Mouse (Mus musculus) cerebellum, adult 2 months (tissue): ENCODE measurements around the gene D630045J12Rik. TPM values are rescaled to one million over a fixed set of nuclear protein-coding genes. Genes with fewer than 3 reads are reported as not detected.

ENCODE experiments used
- DNase-seq, 2 experiments: peaks; one replicate each; pipeline ENCODE4 v3.0.0; 2021
- H3K27ac ChIP-seq: fragments of 200-500 bp; 2 replicates; pipeline ENCODE4 v1.5.1; 2012; ENCODE audit warnings: low read length, control low read depth, inconsistent platforms; ENCODE audit not compliant: insufficient read depth
- H3K27me3 ChIP-seq: fragments of 200-500 bp; 2 replicates; pipeline ENCODE4 v1.6.1; 2012; ENCODE audit warnings: inconsistent platforms, mild to moderate bottlenecking, low read length, moderate library complexity; ENCODE audit not compliant: control insufficient read depth, insufficient read depth
- H3K4me1 ChIP-seq: fragments of 200-500 bp; 2 replicates; pipeline ENCODE4 v1.6.1; 2011; ENCODE audit warnings: low read length; ENCODE audit not compliant: control insufficient read depth, insufficient read depth
- H3K4me3 ChIP-seq: fragments of 200-500 bp; replicated peaks from 2 replicates; pipeline ENCODE3; 2011; ENCODE audit warnings: mild to moderate bottlenecking, low read depth, low read length, control low read depth; ENCODE audit not compliant: insufficient read depth
- CTCF ChIP-seq: fragments of 200-500 bp; IDR thresholded peaks from 2 replicates; pipeline ENCODE4 v1.5.1; 2011; ENCODE audit warnings: low read depth, mild to moderate bottlenecking, control low read depth, low read length, moderate library complexity, borderline replicate concordance; ENCODE audit not compliant: insufficient read depth
- POLR2A ChIP-seq: fragments of 200-500 bp; IDR thresholded peaks from 2 replicates; pipeline ENCODE4 v1.6.1; 2011; ENCODE audit warnings: low read length, control low read depth, borderline replicate concordance; ENCODE audit not compliant: insufficient read depth
- WGBS: fragments of 180-500 bp; shearing (Covaris S2); methylation state at CpG from one replicate; pipeline ENCODE4 v1.1.7; 2018; 5-methylcytosine and 5-hydroxymethylcytosine counted together
- polyA plus RNA-seq: library from polyadenylated mRNA; depleted of rRNA; stranded (reverse); fragments of >200 nt; gene quantifications from 2 replicates; pipeline ENCODE4 v1.2.3, GENCODE M21; 2012

Gene D630045J12Rik
- polyA plus RNA-seq, 1 experiment, result 15.9 TPM

DNA sequence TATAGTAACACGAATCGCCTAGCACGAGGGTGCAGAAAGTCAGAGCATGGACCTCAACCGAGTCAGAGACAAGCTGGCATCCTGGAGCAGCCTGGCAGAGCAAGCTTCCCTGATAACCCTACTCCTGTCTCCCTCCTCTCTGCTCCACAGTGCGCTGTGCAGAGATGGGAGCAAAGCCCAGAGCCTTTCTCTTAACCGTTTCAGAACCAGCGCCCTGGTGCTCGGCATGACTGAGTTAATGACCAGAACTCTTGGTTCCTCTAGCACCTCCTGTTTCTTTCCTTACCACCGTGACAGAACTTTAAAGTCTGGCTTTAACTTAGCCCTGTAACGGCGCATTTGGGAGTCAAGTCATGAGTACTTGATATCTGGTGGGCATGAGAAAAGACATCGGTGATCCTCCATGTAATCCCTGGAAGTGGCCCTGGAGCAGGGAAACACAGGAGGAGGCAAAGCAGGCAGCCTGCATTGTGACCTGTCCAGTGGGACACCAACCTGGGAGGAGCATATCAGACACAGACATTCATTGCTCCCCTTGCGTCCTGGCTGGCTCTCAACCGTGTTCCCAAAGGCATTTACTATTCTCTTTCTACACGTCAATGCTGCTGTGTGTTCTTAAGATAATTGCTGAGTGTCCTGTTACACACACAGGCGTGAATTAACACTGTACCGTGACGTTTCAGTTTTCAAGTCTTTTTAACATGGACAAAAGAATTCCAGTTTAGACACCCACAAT lies 130.2 kb downstream of the D630045J12Rik start:
- no peak overlapping the region for H3K4me3 ChIP-seq
- H3K27me3 ChIP-seq, result no peaks in the 10 kb centered on the region
- no peak for DNase-seq
- H3K4me1 ChIP-seq, result no peaks in the 10 kb centered on the region
- 69% methylated on average over 18 of the region's 18 CpGs for WGBS
- TF ChIP-seq CTCF (no peak), POLR2A (no peak)
- no peak overlapping the region for H3K27ac ChIP-seq

DNA sequence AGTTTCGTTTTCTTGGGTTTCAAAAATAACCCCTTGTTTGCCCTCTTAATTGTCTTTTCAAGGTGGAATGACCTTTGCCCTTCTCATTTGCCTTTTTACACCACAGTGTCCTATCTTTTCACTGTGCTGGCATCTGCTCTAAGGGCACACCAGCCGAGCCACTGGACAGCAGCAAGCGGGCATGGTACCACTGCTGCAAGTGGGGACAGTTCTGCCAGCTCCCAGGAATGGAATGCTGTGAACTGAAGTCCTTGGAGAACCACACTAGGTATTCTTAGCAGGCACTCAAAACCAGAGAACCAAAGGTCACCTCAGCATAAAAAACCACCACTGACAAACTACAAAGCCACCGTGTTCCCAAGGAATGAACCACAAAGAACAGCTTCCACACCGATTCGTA lies 131.0 kb downstream of the D630045J12Rik start:
- Histone ChIP-seq H3K27me3 (no peaks in the 10 kb centered on the region), H3K27ac (no peak overlapping the region), H3K4me3 (no peak overlapping the region), H3K4me1 (no peaks in the 10 kb centered on the region)
- TF ChIP-seq CTCF, result no peak
- TF ChIP-seq POLR2A, result no peak
- 72% methylated on average over 6 of the region's 6 CpGs for WGBS
- DNase-seq, result no peak

DNA sequence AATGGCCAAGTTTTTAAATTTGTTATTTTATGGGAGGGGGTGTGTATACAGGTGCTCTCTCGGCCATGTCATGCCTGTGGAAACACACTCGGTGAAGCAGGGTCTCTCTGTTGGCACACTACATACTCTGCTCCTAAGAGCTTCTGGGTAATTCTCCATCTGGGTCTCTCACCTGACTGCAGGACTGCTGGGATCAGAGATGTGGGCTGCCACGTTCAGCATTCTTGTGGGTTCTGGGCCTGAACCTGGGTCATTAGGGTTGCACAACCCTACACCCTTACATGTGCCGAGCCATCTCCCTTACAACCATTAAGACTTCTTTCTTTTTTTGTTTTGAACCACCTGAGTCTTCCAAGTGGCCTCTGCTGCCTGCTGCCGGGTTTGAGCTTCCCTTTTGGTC lies 132.0 kb downstream of the D630045J12Rik start:
- DNase-seq, result no peak
- 80% methylated on average over 5 of the region's 5 CpGs for WGBS
- peaks cover under 1% of the 10 kb centered on the region; the same call in 1 of the 2 replicates for H3K4me1 ChIP-seq
- no peak overlapping the region for H3K4me3 ChIP-seq
- TF ChIP-seq CTCF, result no peak
- TF ChIP-seq POLR2A, result no peak
- no peak overlapping the region for H3K27ac ChIP-seq
- no peaks in the 10 kb centered on the region for H3K27me3 ChIP-seq

DNA sequence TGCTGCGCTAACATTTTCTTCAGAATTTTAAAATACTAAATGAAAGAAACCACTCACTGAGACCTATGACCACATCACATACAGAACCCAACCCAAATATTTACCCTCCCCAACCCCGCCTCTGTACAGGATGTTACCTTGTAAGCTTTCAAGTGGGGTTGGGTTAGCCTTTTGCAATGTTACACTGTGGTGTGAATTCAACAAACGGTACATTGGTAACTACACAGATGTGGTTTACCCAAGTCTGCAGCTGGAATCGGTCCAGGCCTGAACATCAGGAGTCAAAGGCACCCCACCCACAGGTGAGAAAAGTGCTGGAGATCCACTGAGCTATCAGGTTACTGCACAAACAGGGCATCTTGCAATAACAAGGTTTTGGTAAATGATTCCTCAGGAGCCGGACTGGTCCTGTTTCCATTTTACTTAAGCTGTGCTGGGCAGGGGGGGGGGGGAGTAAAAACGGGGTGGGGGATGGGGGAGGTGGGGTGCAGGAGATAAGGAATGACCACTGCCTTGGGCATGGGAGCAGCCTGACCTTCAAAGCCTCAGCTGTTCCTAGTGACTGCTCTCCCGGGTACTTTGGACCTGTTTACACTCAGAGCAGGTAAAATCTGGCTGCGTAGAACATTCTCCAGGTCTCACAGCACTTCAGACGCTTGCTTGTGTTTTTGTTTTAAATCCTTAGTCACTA lies 133.0 kb downstream of the D630045J12Rik start:
- Histone ChIP-seq H3K4me3 (no peak overlapping the region), H3K27me3 (no peaks in the 10 kb centered on the region), H3K27ac (no peak overlapping the region), H3K4me1 (peaks cover 9% of the 10 kb centered on the region)
- TF ChIP-seq POLR2A (no peak), CTCF (no peak)
- 80% methylated on average over 9 of the region's 9 CpGs for WGBS
- DNase-seq, result no peak

DNA sequence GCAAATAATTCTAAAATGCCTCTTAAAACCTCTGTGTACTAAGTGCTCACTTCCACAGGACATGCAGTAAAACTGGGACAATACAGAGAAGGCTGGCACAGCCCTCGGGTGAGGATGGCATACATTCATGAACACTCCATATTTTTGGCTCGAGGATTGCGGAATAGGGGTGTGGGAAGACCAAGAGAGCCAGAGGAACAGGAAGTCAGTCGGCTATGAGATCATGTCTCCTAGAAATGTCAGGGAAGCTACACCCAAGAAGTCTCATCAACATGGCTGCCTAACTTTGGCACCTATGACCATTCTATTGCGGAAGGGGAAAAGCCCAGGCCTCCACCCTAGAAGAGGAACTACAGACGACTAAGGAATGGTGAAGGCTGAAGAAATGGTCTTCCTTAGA lies 135.5 kb downstream of the D630045J12Rik start:
- H3K27ac ChIP-seq, result no peak overlapping the region
- H3K4me1 ChIP-seq, result peaks cover 10% of the 10 kb centered on the region
- TF ChIP-seq CTCF (no peak), POLR2A (no peak)
- DNase-seq, result no peak
- H3K4me3 ChIP-seq, result no peak overlapping the region
- no peaks in the 10 kb centered on the region for H3K27me3 ChIP-seq
- WGBS, result 67% methylated on average over 6 of the region's 6 CpGs

DNA sequence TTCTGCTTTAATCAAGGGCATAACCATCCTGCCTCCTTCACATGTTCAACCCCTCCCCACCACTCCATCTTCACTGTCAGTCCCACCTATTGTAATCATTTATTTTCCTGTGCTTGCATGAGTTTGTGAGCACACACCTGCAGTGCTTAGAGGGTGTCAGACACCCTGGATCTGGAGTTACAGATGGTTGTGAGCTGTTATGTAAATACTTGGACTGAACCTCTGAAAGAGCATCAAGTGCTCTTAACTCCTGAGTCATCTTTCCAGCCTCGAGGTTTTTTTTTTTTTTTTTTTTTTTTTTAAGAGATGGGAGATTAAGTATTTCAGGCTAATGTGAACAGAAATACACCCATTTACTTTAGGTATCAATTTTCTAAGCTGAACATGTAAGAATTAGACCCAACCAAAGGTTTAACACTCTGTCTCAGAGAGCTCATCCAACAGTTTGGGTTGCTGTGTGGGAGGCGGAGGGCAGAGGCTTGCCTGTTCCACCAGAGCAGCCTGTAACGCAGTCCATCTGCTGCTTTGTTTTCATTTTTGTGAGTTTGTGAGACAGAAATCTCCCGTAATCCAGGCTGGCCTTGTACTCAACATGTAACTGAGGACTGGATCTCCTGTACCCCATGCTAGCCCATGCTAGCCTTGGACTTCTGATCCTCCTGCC lies 137.6 kb downstream of the D630045J12Rik start:
- peak in 1 of 2 experiments; percentile 27 for DNase-seq
- no peak overlapping the region for H3K27ac ChIP-seq
- 22% methylated on average over 4 of the region's 4 CpGs for WGBS
- TF ChIP-seq CTCF (no peak), POLR2A (no peak)
- peaks cover 10% of the 10 kb centered on the region for H3K4me1 ChIP-seq
- H3K4me3 ChIP-seq, result no peak overlapping the region
- no peaks in the 10 kb centered on the region for H3K27me3 ChIP-seq

DNA sequence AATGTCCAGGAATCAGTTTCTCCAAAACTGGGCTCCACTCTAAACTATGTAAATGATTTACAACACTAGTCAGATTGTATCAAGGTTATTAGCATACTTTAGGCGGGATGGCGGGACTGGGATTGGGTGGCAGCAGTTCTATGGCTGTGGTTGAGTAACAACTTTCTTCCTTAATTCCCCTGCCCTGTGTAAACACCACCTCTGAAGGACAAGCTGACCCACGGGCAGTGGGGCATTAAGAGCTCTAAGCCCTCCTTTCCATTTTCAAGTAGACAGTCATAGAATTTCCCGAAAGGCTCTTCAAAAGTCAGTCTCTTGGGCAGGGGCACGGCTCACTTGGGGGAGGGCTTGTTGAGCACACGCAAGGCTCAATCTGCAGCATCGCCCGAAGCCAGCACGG lies 142.9 kb downstream of the D630045J12Rik start:
- H3K27me3 ChIP-seq, result no peaks in the 10 kb centered on the region
- DNase-seq, result no peak
- no peak overlapping the region for H3K4me3 ChIP-seq
- H3K27ac ChIP-seq, result no peak overlapping the region
- no peak for TF ChIP-seq POLR2A
- no peak for TF ChIP-seq CTCF
- peaks cover 1% of the 10 kb centered on the region; the same call in 1 of the 2 replicates for H3K4me1 ChIP-seq
- 89% methylated on average over 9 of the region's 9 CpGs for WGBS
